Mouse (Mus musculus) brain, embryonic 14.5 days (tissue): ENCODE results near the gene 2010111I01Rik. TPM values are rescaled to one million over a fixed set of nuclear protein-coding genes. Genes with fewer than 3 reads are reported as not detected.

Source experiments
- DNase-seq: peaks from one replicate; pipeline ENCODE4 v3.0.0-alpha.2; 2011; ENCODE audit warnings: low read depth
- CTCF ChIP-seq: fragments of 200-500 bp; IDR thresholded peaks from 2 replicates; pipeline ENCODE4 v1.5.1; 2012; ENCODE audit warnings: inconsistent platforms, mild to moderate bottlenecking, moderate library complexity, borderline replicate concordance; ENCODE audit not compliant: insufficient read depth, insufficient read length; ENCODE audit errors: extremely low read depth
- POLR2A ChIP-seq: fragments of 200-500 bp; IDR thresholded peaks from 2 replicates; pipeline ENCODE4 v1.6.1; 2012; ENCODE audit warnings: mild to moderate bottlenecking, inconsistent platforms, borderline replicate concordance; ENCODE audit not compliant: poor library complexity, insufficient read depth, insufficient read length, severe bottlenecking; ENCODE audit errors: extremely low read depth
- polyA plus RNA-seq: library from polyadenylated mRNA; depleted of rRNA; stranded (reverse); fragments of >200 nt; gene quantifications from 2 replicates; pipeline ENCODE4 v1.2.3, GENCODE M21; 2012

Gene 2010111I01Rik
- polyA plus RNA-seq, 1 experiment = 27.2 TPM

DNA sequence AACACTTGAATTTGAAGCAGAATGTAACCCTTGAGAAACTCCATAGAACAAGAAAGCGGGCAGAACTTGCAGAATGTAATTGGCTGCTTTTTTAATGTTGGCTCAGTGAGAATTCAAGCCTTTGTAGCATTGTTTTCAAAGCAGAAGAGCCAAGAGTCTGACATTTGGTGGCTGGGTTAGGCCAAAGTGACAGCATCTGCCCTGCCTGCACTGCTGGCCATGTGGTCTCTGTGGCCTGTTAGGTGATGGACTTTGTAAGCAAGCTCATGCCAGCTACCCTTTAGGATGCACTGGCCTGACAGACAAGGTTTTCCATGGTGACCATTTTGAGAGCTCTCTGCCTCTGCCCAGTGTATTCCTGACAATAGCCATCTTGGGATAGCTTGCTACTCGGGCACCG, 333.2 kb downstream of the 2010111I01Rik start:
- TF ChIP-seq POLR2A (no peak), CTCF (no peak)
- no peak for DNase-seq

DNA sequence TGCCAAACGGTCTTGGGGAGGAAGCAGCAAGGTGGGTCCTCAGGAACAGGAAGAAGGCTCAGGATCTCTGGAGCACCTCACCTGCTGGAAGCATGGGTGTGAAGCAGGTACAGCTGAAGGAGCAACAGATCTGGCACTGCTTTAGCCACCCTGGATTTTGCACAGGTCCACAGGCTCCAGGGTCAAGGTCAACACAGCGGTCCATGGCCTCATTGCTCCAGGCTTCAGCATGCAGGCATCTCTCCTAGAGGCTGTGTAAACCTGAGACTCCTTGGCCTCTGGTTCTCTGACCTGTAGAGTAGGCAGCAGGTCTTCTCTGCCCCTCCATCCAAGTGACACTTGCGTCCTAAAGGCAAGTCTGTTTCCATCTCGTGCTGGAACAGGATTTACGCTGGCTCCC, 334.2 kb downstream of the 2010111I01Rik start:
- TF ChIP-seq POLR2A = no peak

DNA sequence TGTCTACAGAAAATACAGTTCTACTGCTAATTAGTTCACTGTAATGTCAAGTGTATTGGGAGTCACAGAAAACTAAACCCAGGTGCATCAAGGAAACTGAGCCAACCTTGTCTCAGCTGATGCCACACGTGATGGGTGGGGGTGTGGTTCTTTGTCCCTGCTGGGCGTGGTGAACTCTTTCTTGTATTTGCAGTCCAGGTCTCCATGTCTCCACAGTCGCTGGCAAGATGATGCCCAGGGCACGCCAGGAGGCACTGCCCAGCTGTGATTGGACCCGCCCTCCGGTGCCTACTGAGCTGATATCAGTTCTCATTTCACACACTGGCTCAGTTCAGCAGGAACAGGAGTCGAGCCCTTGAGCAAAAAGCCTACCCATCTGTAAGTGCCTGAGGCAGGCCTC, 336.2 kb downstream of the 2010111I01Rik start:
- no peak for TF ChIP-seq CTCF
- no peak for TF ChIP-seq POLR2A
- no peak for DNase-seq

More for the DNA sequence above, 334.2 kb downstream of the 2010111I01Rik start:
- DNase-seq = no peak

- no peak for TF ChIP-seq POLR2A
- DNase-seq = peak; percentile 32
Measured at GRCm38 (mm10) chr13:63301764-63302209, 337.1 kb downstream of the 2010111I01Rik start.

- TF ChIP-seq CTCF (no peak), POLR2A (no peak)
- DNase-seq = no peak
Measured at GRCm38 (mm10) chr13:63302381-63302780, 337.7 kb downstream of the 2010111I01Rik start.

- DNase-seq = no peak
- TF ChIP-seq CTCF (no peak), POLR2A (no peak)
Measured at GRCm38 (mm10) chr13:63304124-63304792, 339.6 kb downstream of the 2010111I01Rik start.

DNA sequence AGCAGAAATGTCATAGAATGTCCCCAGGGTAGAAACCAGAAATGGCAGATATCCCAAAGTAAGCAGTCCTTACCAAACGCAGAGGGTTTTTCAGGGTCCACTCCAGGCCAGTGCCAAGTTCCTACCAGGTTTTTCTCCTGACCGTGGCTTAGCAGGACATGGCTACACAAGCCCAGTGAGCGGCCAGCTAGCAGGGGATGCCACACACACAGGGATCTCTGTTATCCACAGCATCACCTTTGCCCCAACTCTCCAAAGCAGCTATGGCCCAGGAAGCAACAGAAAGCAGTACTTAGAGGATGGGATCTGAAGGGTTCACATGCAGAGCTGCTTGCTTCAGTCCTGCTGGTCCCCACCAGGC, 340.1 kb downstream of the 2010111I01Rik start:
- TF ChIP-seq CTCF (no peak), POLR2A (no peak)
- no peak for DNase-seq

- TF ChIP-seq POLR2A (no peak), CTCF (no peak)
- DNase-seq = no peak
Measured at GRCm38 (mm10) chr13:63305160-63306011, 340.7 kb downstream of the 2010111I01Rik start.

GRCm38 (mm10) chr13:63306768-63307167, 342.1 kb downstream of the 2010111I01Rik start:
- DNase-seq = peak; percentile 46
- TF ChIP-seq CTCF (no peak), POLR2A (no peak)

DNA sequence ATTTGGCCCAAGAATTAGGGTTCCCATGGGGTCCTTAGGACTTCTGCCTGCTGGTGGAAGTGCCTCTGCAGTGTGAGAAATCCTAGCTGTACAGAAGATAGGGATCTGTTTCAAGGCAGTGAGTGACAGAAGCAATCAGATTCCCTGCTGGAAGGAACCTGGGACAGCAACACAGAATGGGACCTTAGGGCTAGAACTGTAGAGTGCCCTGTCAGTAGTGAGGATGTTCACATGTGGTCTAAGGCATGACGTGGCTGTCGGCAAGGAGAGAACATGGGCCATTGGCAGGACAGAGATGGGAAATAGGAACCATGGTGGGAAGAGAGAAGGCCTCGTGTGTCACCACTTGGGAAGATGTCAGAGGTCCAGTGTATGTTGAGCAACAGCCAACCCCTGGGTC, 344.9 kb downstream of the 2010111I01Rik start:
- no peak for TF ChIP-seq CTCF
- TF ChIP-seq POLR2A = no peak
- DNase-seq = no peak

DNA sequence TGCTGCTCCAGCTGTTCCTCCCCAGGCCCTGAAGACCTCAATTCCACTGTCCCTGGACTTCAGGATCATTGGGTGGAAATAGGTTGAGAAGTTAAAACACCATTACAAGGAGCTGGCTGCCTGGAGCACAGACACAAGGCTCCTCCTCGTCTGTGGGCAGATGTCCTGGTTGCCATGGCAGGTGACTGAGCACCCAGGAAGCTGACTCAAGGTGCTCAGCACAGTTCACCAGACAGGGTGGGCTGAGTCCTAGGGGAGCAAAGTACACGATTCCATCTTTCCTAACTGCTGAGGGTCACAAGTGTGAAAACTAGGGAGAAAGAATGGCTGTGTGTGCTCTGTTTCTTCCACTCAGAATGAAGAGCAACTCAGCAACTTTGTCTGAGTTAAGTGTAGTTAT, 346.5 kb downstream of the 2010111I01Rik start:
- TF ChIP-seq POLR2A (no peak), CTCF (no peak)

GRCm38 (mm10) chr13:63313247-63313646, 348.6 kb downstream of the 2010111I01Rik start:
- no peak for DNase-seq
- TF ChIP-seq CTCF = no peak
- TF ChIP-seq POLR2A = no peak

More for the DNA sequence above, 346.5 kb downstream of the 2010111I01Rik start:
- no peak for DNase-seq
